Mouse (Mus musculus) naive thymus-derived CD4-positive, alpha-beta T cell, adult 2 months (primary cell): ENCODE measurements around the gene Clrn1.

Source experiments
- DNase-seq: peaks from one replicate; pipeline ENCODE4 v3.0.0-alpha.2; 2011; ENCODE audit warnings: low read depth

Gene Clrn1

DNA sequence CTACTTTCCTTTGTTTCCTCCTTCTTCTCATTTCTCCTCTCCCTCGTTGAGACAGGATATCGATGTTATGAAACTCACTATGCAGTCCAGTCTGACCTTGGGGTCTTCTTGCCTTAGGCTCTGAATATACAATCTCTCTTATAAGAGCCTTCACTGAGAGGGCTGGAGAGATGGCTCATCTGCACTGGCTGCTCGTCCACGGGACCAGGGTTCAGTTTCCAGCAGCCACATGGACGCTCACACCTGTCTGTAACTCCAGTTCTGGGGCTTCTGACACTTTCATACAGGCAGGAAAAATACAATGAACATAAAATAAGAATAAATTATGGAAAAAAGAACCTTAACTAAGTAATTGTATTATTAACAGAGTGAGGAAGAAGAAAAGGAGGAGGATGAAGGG lies 53.6 kb downstream of the Clrn1 start:
- no peak for DNase-seq

DNA sequence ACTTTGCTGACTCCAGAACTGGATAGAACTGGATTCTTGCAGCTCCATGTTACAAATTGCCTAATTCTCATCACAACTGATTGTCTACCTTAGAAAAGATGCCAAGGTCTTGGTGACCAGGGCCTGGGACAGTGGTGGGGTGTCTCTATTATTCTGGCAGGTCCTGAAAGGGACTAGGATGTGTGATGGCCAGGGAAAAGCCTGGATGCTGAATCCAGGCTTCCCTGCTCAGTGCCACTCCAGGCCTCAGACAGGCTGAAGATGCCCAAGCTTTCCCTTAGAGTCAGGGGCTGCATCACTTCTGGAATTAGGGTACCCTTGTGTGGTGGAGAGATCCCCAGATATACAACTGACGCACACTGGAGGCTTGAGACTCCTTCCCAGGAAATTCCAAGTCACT lies 55.2 kb downstream of the Clrn1 start:
- no peak for DNase-seq

DNA sequence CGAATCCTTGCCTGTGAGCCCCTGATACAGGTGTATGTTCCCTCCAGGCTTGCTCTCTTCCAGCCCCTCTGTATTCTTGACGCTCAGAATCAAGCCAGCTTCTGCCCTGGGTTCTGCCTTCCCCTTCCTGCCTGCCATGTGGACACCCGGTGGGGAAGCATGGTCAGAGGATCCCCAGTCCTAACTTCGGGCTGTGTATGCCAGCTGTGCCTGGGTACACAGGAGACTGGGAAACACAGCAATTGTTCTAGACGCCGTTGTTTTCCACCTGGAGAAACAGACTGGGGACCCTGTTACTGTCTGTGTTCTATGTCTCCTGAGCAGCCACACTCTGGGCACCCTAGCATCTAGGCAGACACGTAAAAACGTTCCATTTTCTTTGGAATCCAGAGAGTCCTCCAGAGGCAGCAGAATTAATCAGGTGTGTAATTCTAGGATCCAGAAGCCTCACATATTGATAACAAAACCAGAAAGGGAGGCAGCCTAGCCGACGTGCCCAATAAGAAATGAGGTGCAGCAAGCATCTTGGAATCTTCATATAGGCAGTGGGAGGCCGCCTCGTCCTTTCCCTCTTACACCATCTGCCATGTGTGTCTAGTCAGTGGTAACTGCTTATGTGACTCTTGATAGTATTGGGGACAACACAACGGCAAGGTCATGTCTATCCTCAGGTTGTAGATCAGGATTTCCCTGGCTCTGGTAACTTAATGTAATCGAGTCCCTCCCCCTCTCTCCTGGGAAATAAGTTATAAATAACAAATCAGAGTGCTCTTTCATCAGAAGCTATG lies 56.6 kb downstream of the Clrn1 start:
- no peak for DNase-seq

DNA sequence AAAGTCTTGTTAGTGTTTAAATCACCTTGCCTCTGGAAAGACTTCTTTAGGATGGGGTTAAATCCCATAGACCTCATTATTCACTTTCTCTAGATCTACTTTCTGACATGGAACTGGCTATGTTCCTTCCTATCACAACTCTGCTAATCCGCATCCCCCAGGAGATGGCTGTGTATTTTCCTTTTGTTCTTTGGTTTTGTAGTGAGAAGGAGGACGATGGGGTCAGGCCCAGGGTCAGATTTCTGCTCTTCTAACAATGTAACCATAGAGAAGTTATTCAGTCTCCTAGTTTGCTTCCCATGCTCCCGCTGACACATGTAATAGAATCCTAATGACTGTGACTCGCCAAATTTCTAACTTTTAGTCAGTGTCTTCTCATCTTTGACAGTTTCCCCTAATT lies 58.9 kb downstream of the Clrn1 start:
- no peak for DNase-seq

DNA sequence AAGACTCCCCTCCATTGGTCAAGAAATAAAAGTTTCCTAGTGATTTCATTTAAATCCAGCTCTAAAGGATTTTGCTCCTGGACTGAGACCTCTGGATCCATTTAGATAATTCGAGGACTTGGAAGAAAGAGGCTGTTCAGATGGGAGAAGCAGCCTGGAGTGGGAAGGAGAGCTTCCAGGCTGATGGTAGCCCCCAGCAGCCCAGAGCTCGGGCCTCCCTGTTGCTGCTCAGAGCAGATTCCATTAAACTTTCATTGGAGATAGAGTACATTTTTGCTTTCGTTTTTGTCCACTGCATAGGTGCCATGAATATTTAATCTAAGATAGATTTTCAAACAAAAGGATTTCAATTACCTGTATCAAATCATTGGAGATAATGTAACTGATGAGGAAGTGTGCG lies 62.9 kb downstream of the Clrn1 start, which contains the start of gene Mindy4b-ps:
Mindy4b-ps (minus strand) TSS at position 101 of the 400 bp plus-strand sequence.
- DNase-seq = no peak

DNA sequence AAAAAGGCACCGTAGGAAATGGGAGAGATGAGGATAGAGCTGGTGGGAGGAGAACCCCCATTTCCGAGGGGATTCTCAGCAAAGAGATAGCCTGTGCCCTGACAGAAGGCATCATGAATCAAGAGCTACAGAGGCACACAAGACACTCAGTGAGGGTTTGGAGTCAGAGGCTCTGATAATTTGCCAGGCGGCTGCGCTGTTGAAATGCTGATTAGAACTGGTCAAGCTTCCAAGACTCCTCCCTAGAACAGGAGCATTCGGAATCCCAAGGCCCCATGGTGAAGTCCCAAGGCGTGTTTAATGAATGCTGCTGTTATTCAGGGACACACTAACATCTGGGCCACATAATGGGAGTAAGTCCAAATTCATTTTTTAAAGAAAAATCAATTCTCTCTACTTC lies 67.8 kb downstream of the Clrn1 start:
- DNase-seq = no peak

DNA sequence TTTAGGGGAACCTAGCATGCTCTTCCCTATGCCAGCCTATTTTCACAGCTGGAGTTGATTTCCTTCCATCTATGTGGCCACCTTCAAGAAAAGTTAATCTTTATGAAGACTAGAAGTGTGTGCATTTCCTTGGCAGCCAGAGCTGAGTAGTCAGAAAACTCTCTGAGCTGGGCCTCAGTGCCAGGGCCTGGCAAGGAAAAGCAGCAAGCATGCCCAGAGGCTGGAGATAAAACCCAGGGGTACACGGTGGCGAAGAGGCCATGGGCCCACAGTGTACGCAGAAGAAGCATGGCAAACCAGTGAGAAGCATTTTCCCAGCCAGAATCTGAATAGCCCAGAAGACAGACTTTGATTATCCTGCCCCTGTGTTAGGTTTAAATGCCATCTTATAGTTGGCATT lies 70.9 kb downstream of the Clrn1 start:
- DNase-seq = no peak

DNA sequence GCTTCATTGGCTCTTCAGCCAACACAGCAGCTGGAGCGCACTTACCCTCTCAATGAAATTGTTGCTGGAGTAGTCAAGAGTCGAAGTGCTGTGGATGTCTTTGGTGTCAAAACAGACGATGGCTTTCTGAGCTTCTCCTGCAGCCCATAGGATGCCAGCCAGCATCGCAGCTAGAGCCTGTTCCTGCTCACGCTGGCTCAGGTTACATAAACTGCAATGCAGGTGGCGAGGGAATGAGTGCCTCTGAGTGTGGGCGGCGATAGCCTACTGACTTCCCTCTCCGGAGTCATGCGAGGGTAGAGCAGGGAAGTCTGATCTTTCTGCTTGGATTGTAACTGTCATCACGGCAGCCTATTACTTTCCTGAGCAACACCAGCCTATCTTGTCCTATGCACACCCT lies 74.8 kb downstream of the Clrn1 start:
- no peak for DNase-seq

DNA sequence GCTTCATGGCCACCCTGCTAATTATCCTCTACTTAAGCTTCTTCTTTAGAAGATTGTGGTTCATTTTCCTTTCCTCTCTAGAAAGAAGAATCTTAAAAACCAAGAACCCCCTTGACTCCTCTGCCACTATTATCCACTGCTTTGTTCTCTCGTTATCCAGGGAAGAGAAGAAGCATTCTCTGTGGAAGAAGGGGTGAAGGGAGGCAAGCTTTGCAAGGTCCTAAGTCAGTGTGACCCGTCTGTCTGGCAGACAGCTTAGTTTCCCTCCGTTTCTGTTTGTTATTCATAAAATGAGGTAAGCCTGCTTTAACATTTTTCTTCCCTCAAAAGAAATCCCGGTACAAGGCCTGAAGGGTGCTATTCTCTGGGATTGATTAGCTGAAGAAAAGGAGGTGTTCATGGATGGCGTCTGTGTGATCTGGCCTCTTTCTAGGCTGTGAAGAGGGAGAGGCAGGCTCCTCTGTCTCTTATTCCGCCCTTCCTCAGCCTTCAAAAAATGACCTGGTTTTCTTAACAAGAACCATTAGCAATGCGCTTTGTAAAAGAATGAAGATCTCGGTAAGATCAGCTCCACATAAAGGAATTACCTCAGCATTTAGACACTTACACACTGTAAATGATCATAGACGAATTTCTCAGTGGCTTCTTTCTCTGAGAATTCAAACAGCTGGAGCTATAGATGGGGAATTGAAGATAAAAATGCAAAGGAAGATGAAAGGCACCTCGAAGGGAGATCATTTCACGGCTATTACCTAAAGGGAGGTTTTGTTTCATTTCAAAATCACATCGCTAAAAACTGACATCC lies 75.8 kb downstream of the Clrn1 start:
- no peak for DNase-seq

DNA sequence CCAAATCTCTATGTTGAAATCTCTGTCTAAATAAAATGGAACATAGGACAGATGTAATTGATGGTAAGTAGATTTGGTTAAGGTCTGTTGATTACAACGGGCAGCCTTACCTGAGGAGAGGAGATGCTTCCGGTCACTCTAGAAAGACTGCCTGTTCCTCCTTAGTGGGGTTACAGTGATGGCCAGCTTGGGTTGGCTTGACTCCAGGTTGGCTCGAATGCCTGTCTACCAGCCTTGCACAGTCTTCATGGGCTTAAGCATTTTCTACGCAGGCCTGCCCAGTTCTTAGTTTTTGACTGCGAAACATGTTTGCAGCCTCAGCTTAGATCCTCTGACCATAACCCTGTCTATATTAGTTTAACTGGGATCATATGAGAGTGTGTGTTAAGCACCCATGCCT lies 76.5 kb downstream of the Clrn1 start:
- no peak for DNase-seq

DNA sequence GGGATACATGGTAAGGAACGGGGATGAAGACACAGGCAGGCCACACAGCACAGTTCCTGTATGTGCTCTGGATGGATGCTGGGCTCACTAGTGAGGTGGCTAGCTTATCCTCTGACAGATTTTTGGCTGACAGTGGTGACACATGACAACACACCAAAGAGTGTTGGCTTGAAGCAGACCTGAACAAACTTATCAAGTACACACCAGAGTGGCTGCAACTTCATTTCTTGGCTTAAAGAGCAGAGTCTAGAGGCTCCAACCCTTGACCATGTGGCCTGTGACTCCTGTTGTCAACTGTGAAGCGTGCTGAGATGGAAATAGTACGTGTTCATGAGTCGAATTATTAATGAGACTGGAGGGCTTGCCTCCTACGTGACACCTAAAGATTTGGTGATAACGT lies 80.4 kb downstream of the Clrn1 start:
- DNase-seq = no peak

DNA sequence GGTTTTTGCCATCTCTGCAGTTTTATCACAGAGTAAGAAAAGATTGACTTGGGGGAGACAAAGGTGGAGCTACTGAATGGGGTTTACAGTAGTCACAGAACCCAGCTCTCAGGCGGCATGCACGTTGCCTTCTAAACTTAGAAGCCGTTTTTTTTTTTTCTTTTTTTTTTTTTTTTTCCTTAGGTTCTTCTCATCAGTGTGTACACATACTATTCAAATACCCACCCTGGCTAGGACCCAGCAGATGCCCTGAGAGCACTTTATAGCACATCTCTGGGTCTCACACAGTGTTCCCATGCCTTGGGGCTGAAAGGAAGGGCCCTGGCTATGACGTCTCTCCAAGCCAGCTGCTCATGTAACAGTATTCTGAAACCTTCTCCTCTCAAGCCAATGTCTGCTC lies 86.5 kb downstream of the Clrn1 start:
- no peak for DNase-seq

DNA sequence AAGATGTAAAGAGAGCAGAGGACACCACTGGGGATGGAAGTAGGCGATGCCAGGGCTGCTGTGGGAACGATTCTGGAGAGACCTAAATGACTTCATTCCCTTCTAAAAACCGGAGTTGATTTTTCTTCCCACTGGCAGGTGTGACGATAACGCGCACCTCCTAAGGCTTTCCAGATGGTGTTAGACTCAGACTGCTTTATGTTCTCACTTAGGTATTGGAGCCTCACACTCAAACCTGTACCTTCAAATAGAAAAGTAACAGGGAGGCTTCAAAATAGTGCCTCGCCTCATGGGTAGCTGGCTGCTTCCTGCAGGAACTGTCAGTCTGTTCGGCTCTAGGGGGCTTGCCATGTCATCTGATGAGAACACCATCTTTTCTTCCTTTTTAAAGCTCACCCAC lies 86.9 kb downstream of the Clrn1 start:
- no peak for DNase-seq
